Mouse (Mus musculus): ENCODE data around the gene Gm45717.

Gm45717 gene

GRCm38 (mm10) chr7:140902036-140902875 lies 53.5 kb downstream of the Gm45717 start:
- DNase-seq, result no peak

- DNase-seq, result no peak
Measured at GRCm38 (mm10) chr7:140900220-140900619, 55.5 kb downstream of the Gm45717 start, which contains the start of gene Cox8b. TSS of gene Cox8b (minus strand) at chr7:140900446.

Measured in cerebellum, adult 8-10 months (tissue).